Mouse (Mus musculus) retina, adult 2 months (tissue): ENCODE measurements around the gene Ddo.

Experiments
- DNase-seq: peaks from one replicate; pipeline ENCODE4 v3.0.0-alpha.2; 2012; ENCODE audit warnings: low read depth, low spot score

The Ddo gene

DNA sequence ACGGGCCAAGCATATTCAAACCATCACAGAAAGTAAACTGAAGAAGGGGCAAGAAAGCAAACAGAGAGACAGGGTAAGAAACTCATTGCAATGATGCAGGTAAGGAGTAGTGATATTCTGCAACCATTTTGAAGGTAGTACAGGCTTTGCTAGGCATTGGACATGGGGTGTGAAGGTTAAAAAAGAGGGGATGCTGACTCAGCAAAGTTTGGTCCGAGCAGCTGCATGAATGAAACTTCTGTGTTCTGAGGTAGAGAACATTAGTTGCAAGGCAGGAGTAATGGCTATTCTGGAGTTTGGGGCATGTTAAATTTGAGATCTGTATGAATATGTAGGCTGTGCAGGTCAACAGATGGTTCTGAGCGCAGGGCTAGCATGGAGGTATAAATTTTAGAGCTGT is 35.5 kb downstream of the Ddo start:
- DNase-seq = no peak

DNA sequence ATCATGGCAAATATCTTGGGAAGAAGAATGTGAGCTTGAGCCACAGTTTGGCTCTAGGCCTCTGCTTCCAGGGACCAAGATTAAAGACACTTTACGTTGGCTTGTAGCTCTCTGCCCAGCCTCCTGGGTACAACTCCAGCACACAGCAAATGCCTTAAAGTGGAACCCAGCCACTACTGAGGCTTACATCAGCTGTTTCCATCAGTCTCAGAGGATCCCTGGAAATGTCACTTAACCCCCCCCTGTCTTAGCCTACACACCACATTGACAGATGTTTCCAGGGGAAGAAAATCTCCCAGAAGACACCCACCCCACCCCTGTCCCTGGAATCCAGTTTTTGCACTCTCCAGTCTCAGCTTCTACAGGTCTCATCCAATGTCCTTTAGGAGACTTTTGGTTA is 37.1 kb downstream of the Ddo start:
- DNase-seq = no peak

DNA sequence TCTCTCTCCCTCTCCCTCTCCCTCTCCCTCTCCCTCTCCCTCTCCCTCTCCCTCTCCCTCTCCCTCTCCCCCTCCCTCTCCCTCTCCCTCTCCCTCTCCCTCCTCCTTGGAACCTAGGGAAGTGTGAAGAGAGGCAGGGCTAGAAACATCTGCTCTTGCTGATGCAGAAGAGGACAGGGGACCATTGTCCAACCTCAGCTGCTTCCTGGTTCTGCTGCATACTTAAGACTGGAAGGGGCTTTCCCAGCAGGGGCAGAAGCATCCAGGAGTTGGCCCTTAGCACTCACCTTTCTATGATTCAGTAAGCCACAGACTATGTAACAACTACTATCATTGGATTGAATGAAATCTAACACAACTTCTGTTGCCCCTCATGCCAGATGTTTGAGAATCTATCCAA is 38.8 kb downstream of the Ddo start:
- no peak for DNase-seq

DNA sequence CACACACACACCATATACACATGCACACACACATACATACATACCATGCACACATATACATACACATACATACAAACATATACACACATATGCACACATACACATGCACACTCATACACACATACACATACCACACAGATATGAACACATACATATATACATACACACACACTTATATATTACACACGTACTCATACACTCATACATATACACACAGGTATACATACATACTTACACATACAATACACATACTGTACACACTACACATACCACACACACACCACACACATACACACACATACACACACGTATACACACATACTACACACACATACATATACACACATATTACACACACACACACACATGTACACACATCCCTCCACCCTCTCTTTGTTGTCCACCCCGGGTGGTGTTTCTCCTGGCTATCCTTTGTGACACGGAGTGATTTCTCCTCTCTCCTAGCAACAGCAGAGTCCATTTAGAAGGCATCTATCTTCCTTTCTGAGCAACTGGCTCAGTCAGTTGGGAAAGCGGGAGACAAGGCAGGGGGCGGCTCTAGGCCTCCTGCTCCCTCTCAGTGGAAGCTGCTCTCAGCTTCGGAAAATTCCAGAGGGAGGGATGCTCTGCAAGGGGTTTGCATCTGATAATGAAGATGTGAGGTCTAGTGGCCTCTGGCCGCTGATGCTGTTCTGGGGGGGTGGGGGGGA is 42.9 kb downstream of the Ddo start:
- DNase-seq = no peak

DNA sequence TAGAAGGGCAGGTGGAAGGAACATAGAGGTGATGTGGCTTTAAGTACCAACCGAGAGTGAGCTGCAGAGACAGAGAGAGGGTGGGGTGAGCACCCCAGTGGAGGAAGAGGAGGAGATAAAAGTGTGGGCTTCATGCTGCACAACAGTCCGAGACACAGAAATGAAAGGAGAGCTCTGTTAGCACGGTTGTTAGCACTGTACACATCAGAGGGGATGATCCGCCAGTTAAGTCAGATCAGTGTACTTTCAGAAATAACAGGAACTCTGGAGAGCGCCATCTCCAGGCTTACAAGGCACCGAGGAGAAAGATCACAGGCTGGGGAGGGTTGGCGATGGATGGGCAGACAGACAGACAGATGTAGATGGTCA is 43.5 kb downstream of the Ddo start:
- no peak for DNase-seq

DNA sequence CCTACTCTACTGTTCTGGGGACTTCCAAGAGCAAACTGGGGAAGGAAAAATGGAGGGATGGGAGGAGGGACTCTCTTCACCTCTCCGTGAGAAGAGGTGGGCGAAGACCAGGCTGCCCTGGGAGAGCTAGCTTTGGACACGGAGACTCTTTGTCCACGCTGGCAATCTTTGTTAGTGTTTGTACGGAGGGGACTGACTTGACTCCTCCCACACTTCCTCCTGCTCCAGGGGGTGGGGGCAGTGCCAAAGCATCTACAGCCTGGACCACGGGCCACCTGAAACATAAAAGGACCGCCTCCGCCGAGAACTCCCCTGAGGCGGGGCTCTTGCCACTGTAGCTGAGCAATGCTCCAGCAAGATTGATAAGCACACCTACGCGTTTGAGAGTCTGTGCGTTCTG is 44.3 kb downstream of the Ddo start:
- no peak for DNase-seq

DNA sequence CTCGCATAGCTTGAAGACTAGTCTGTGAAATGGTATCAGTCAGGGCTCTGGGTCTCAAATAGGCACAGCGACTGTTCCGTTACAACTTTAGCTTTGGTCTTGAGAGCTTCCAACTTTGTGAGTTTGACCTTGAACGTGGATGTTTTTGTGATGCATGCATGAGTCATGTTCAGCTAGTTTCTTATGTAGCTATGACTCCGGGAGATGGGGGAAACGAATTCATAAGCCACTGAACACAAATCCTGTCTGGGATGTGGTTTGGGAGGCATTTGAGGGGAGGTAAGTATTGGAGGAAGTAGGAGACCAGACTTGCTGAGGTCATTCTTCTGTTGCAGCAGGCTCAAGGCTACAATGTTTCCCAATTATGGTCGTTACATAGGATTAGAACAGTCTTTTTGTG is 46.1 kb downstream of the Ddo start:
- no peak for DNase-seq

DNA sequence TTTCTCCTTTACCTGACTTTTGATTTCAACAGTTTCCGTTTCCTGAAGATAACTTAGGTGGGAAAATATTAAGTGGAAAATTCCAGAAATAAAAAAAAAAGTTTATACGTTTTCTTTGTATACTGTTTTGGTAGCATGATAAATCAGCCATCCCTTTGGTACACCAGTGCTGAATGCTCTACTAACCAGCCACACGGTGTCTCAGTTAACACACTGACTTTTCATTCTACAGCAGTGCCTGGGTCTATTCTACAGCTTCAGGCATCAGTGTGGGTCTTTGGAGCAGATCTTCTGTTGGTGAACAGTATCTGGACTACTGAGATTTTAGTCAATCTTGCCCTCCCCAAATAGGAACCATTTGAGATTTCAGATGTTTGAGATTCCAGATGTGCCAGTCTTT is 48.7 kb downstream of the Ddo start:
- DNase-seq = no peak

DNA sequence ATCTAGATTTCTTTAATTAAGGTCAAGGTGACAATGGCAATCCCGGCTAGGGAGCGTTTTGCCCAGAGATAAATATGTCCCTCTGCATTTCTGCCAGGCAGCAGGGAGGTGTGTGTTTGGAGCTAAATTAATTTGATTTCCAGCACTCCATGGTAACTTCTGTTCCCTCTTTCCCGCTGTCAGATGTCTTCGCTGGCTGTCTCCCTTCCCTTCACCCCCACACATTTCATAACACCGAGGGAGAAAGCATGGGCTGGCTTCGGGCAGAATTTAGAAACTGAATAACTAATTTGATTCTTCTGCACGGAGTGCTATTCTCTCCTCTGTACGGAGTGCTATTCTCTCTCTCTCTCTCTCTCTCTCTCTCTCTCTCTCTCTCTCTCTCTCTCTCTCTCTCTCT is 52.7 kb downstream of the Ddo start:
- no peak for DNase-seq

DNA sequence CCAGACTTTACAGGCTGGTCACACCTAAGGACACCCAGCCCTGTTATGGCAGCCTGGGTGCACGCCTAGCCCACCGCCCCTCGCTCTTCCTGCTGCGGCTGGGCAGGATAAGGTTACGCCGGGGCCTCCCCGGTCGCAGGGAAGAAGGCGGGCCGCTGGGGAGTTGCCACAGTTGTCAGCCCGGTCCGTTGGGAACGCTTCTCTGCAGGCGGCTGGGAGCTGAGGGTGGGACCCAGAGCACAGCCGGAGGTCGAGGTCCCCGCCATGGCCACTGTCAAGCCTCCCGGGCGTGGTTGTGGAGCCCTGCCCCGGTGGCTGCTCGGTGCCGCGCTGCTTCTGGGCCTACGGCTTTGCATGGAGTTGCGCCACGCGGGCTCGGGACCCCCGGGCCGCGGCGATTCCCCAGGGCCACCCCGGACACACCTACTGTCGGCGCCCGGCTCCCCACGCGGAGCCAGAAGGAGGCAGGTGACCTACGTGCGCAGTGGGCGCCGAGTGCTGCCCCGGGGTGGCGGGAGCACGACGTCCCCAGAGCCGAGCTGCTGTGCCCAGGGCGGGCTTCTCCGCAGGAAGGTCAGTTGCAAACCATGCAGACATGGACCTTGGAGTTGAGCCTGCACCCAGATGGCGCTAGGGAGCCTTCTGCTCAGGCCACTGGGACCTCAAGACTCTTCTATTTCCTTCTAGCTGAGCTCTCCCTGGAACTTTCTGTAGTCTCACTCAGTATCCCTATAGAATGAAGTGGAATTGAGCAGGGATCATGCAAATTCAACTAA is 53.5 kb downstream of the Ddo start, which contains the start of gene Mettl24:
TSS of gene Mettl24 (plus strand) at position 191 of the 776 bp plus-strand sequence.
- DNase-seq = no peak

DNA sequence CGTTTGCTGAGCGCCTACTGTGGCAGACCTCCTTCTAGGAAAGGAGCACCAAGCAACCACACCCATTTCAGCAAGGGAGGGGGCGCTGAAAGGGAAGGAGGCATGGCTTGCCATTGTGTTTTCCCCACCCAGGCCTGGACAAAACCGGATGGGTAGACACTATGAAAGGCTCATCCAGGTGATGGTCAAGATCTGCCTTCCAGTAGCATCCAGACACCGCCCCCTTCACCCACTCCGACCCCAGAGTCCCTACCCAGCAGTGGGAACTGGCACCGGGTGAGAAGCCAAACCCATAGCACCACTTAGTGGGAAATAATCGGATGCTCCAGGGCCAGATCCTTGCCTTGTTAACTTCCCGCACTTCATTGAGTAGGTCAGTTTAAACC is 54.0 kb downstream of the Ddo start:
- no peak for DNase-seq

DNA sequence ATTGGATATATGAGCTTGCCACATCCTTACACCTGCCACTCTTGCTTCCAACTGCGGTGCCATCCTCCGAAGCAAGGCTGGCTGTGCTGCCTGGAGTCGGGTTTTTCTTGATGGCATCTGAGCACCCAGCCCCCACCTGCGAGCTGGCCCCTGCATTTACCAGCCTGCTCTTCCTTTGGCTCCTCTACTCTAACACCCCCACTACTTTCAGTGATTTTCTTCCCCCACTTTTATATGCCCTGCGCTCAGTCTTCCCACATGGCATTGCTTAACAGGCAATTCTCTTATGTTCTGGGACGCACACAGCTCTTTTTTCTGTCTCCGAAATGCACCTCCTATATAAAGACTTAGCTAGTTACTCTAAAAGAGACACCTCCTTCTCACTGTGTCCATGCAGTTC is 54.5 kb downstream of the Ddo start:
- DNase-seq = no peak

DNA sequence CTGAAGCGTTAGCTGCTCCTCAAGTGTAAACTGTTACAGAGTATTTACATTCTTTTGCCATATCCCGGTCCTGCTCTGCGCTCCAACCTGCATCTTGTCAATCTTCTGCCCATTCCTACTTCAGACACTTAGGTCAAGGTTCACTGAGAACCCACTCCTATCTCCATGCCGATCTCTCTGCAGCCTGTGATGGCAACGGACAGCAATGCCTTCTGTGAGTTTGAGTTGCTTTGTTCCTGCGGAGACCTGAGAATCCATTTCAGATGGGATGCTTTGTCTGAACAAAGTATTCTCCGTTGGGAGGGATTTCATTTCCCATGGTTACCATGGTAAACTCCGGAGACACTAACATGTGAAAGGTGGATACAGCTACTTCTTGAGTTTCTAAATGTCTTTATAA is 55.8 kb downstream of the Ddo start:
- no peak for DNase-seq

DNA sequence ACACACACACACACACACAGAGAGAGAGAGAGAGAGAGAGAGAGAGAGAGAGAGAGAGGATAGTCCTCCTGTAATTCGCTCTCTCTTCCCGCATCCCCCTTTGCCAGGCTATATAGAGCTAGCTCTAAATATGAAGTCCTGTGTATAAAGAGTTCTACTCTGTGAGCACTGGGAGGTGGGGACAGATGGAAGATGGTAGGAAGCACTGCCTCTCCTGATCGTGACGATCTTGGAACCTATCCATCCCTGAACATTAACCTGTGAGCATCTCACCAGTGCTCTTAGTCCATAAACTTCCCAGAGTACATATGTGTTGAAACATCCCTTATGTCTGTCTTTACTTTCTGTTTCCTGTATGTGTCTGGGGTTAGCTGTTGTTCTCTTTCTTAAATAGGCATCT is 57.2 kb downstream of the Ddo start:
- DNase-seq = no peak

DNA sequence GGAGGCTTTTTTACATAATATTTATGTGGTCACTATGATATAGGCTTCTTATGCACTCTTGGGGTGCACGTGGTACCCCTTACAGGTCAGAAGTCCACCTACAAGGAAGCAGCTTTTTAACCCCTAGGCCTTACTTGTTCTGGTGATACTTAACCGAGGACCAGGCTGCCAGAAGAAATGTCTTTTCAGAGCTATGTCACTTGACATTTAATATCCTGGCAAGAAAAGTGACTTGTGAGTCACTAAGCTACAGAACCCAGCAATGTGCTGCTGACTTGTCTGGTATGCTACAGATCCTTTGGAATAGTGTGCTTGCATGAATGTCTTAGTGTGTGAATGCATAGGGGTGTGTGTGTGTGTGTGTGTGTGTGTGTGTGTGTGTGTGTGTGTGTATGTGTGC is 57.6 kb downstream of the Ddo start:
- no peak for DNase-seq

DNA sequence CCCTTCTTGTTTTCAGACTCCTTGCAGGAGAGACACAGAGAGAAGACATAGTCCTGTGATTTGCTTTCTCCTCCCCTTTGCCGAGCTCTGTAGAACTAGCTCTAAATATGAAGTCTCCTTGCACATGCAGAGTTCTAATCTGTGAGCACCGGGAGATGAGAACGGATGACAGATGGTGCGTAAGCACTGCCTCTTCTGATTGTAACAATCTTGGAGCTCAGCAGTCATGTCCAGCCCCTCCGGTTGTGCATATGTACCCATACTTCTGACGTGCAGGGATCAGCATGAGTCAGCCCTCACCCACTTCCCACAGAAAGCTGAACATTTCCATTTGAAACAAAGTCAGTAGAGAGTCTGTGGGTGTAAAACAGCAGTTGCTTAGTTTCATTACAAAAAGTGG is 58.5 kb downstream of the Ddo start:
- DNase-seq = no peak

DNA sequence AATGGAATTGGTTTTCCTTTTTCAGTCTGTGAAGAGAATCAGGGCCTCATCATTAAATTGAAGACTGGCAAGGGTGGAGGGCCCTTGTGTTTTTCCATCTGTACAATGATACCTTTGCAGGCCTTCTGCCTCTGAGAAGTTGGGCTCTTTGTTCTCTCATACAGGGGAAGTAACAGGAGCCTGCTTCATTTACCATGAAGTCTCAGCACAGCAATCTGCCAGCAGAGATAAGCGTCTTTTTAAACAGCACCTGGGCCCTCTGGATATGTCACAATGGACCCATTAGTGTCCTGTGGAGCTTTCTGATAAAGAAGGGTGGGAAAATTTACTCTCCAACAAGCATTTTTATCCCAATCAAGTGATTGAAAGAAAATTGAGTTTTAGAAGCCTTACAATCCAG is 59.1 kb downstream of the Ddo start:
- DNase-seq = no peak

DNA sequence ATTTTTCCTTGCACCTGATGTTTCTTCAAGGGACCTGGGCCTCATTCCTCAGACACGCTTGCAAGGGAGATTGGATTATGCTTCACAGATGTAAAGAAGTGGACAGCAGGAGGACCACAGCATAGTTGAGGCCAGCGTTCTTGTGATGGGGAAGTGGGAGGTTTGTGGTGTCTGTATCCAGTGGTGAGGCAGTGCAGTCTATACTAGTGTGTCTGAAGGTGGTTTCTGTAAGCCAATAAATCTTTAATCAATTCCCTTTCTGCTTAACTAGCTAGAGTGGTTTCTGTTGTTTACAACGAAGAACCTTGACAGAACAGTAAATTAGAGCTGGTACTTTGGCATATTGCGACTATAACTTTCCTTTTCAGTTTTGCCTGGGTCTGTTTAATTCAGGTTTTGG is 68.8 kb downstream of the Ddo start:
- DNase-seq = no peak

DNA sequence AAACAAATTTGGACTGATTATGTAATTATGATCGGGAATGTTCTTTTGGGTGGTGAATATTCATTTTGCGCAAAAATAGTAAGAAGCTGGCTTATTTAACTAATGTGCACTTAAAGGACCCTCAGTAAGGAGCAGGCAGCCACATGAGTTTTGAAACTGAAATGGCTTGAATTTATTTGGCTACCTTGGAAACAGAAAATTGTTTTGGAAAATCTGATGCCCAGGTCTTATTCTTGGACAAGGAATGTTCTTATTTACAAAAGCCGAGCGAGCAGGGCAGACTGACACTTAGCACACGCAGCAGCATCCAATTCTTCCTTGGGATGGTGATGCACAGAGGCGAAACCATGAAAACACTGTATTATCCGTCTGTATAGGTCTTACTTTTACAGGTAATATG is 81.3 kb downstream of the Ddo start:
- DNase-seq = no peak

DNA sequence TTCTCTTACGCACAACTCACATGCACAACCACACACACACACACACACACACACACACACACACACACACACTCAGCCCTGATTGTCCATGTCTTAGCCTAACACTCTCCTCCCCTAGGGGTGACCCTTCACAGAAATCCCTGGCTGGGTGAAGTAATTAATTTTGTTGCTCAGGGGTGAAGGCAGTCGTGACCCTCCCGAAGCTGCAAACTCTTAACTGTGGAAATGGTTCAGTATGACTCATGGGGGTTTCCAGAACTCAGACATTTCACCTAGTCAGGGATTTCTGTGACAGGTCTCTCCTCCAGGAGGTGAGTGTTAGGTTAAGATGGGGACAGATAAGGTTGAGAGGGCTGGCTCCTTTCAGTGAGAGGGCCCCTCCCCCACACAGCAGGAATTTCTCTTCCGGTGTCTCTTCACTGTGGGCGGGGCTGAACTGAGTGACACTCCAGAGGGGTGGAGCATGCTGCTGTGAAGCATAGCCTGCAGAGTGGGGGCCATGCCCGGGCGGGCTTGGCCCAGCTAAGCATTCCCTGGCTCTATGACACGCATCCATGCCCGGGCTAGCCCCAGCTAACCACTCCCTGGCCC is 83.3 kb downstream of the Ddo start:
- DNase-seq = no peak

DNA sequence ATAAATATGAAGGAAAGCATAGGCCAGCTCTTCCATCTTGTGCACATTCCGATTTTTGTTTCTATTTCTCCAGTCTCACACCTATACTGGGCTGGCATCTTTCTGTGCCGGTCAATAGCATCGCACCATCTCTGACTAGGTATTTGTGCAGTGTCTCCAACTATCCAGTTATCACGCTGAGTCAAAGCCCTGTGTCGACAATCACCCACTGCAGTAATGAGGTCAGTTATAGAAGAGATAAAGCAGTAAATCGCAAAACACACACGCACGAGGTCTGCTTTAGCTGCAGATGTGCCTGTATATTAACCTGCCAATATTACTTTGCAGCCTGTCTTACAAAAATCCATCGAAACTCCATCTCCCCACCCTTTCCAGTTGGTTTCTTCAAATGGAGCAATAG is 84.0 kb downstream of the Ddo start:
- no peak for DNase-seq

DNA sequence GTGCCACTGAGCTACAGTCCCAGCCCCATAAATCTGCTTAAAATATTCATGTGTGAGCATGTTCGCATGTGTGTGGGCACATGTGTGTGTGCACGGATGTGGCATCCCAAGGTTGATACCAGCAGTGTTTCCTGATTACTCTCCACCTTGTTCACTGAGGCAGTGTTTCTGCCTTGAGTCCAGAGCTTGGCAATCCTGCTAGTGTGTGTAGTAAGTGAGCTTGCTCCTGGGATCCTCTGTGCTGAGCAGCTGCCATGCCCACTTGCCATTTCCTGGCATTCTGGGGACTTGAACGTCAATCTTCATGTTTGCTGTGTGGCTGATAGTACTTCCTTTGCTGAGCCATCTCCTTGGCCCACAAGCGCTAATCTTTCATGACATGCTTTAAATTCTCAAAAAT is 85.3 kb downstream of the Ddo start:
- no peak for DNase-seq

DNA sequence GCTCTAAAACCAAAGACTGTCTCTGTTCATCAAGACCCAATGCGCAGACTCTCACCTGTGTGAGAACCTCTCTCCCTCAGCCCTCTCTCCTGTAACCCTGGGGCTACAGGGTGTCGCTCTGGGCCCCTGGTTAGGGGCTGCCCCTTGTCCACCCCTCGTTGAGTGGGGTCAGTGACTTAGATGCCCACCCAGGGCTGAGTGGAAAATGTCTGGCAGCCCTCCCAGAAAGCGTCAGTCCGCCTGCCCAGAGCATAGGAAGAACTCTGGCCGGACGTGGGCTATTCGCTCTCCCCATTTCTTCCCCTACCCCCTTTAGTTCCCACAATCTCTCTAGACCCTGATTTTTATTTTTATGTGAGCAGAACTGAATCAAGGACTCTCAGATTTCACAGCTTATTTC is 86.5 kb downstream of the Ddo start:
- no peak for DNase-seq
